Mouse (Mus musculus) monocyte, adult 2 months (primary cell): ENCODE results near the gene Vcl.

ENCODE experiments used
- DNase-seq, 2 experiments: peaks; one replicate each; pipeline ENCODE4 v3.0.0; 2022; ENCODE audit warnings: low spot score in 2 of 2, low read depth in 1 of 2

The Vcl gene

DNA sequence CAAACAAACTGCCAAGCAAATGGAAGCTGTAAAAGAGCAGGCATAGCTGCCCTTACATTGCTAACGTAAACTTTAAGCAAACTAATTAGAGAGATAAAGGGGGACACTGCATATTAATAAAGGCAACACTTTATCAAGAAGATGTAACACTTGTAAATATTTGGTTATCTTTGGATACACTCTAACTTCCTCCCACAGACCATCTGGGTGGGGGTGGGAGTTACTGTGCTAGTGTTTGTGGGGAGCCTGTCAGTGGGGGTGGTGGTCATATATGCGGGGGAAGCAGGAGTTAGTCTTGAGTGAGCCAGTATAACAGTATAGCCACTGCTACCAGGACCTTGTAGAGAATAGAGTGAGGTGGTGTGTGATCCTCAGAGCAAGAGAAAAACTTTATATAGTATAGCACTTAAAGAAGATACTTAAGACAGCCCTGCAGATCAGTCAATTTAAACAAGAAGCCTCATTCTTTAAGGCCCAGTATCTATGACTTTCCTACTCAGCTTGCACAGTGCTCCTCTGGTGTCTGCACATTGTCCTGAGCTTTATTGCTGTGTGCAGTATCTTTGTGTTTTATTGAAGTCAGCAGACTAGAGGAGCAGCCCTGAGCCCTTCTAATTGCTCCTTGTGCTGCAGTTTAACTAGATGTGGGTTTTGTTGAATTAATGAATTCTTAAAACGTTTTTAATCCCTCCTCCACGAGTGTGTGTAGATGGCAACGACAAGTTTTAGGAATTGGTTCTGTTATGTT, 133.7 kb downstream of the Vcl start:
- DNase-seq = no peak

DNA sequence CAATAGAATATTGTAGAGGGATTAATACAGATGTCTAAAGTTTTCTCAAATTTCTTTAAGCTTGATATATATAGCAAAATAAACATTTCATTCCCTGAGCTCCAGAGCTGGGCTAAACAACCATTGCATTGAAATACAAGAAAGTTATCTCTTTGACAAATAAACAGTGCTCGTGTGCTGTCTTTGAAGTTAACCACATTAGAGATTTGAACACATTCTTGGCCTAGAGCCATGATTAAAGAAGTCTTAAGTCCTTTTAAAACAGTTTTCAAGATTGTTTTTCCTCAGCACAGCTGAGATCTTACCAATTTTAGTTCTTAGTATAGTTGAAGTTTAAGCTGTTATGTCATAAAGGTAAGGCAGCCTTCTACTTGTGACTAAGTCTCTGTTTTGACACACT, 135.1 kb downstream of the Vcl start:
- DNase-seq = no peak

DNA sequence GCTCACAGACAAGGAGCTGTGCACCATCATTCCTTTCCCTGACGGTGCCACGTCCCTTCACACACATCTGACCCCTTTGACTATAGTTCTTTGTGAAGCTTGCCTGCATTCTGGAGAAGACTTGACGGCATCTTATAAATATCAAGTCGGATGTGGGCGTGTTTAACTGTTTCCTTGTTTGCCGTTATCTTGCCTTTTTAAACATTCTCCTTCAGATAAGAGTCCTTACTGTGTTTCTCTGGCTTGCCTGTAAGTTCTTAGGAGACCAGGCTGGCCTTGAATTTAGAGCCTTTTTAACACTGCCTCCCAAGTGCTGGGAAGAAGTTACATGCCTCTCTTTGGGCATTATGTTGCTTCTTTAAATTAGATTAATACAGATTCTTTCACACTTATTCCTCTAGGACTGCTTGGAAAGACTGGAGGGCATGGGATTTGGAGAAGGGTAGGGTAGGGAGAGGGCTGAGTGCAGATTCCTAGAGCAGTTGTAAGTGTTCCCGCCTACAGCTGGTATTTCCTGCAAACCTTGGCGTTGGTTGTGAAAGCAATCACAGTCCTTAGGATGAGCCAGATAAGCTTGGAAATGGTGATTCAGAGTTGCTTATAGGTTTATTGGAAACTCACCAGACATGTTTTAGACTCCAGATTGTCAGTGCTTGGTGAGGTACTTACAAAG, 136.4 kb downstream of the Vcl start:
- DNase-seq = no peak

DNA sequence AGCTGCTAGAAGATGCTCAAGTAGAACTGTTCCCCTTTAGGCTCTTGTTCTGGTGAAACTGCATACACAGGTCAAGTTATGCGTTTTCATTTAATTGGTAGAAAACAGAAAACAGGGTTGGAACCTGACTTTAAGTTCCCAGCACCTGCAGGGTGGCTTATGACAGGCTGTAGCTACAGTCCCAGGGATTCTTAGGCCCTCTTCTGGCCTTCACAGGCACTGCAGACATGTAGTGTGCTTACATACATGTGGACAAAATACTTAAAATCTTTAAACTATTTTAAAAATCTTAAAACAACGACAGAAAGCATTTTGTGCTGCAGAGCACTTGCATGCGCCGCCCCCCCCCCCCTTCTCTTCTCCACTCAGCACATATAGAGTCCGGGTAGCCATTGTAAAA, 140.4 kb downstream of the Vcl start:
- no peak for DNase-seq

DNA sequence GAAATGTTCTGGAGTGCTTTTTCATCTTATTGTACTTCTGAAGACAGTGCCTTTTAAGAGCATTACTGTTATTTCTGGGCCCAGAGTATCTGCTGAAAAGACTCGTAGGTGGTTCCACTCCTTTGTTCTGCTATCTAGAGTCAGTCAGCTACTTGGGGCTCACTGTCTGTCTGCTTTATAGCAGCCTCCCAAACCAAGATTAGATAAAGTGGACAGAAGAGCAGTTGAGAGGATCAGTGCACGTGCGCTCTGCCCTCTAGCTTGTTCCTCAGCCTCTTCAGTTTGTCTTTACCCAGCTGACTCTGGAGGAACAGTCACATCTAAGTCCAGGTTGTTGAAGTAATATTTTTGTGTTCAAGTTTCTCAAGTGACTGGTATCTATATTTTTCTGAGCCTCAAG, 144.8 kb downstream of the Vcl start:
- no peak for DNase-seq

DNA sequence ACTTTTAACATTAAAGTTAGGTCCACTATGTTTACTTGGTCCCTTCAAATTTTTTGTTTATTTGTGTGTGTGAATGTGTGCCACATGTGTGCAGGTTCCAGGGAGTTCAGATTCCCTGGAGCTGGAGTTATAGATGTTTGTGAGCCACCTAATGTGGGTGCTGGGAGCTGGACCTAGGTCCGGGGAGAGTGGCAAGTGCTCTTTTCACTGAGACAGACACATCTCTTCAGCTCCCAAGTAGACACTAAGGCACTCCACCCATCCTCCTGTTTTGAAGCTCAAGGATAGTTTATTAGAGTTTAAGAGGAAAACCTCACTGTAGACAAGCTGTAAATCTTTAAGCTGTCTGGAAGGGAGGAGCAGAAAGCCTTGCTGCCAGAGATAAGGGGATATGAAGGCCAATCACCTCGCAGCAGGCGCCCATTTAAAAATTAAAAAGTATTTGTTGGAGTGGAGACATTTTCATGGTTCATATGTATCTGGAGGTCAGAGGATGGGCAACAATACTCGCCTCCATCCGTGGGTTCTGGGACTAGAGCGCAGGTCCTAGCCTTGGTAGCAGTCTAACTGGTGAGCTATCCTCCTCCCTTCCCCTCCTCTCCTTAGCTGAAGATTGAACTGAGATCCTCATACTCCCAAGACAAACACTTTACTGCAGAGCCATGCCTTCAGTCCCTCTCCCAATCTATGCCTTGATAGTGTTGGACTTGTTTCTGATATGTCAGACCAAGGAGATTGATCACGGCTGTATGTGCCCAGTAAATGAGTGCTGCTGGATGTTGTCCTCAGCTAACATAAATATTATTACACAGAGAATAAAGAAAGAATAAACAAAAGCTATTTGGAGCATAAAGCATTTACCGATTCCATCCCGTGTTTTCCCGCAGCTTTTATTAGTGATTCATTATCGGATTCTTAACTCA, 145.5 kb downstream of the Vcl start:
- no peak for DNase-seq

DNA sequence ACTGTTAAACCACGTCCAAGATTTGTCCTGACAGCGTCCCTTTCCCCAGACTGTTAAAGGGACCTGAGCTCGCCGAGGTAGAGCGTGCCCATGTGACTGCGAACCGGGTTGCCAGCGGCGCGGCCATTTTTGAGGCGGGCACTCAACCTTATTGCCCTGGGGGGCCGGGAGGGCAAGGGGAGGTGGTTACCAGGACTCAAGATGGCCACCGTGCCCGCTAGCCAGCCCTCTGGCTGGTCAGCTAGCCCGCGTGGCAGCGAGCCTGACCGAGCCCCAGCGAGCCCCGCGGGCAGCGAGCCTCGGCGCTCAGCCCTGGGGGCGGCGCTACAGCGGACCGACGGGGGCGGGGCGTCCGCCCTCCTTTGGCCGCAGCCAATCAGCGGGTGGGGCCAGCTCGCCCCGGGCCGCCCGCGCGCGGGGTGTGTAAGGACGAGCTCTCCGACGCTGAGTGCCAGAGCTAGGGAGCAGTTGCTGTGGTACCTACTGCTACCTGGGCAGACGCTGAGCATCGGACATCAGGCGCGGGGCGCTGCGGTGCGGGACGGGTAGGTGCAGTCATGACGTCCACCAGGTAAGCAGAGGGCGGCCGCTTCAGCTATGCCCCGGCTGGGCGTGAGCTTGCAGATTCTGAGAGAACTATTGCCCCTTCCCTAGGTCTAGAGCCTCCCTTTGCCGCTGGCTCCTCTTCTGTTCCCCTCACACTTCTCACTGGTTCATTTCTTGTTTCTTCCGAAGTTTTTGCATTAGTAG, 146.7 kb downstream of the Vcl start:
- DNase-seq = peak; percentile 90 to 91

DNA sequence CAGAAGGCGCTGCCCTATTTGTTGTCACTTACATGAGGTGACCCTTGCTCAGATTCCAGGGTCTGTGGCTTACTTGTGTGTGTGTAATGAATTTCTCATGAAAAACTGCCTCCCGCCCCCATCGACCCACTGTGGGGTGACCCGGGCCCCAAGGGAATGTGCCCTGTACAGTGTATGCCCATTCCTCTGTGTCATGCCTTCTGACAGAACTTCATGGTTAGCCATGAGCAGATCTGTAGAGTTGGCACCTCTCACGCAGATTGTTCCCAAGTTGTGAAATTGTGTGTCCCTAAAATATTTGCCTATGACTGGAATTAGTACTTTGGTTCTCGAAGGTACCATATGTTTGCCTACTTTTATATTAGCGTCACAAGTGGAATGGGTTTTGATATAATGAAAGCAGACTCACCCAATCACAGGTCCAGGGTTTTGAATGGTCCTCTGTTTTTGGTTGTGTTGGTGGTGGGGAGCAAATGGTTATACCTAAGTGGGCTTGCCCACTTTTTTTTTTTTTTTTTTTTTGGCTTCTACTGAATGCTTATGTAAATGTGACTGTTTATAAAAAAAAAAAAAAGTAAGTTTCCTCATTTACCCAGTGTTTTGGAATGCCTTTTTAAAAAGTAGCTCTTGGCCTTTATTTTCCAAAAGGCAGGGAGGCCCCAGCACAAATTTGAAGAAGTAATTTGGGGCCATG, 147.4 kb downstream of the Vcl start:
- no peak for DNase-seq

DNA sequence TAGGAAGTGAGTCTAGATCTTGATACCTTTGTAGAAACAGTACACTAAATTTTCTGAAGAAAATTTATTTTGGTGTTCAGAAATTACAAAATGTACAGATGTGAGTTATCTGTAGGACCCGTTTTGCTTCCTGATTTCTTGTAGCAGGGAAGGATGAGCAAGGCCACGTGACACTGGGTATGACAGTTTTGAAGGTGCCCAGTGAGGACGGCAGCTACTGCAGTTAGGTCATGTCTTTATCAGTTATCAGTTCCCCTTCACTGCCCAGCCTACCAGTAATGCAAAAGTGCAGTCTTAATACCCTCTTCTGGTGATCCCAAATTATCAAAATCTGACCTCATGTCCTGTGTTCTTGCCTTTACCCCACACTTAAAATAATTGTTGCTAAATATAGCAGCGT, 148.7 kb downstream of the Vcl start:
- no peak for DNase-seq

DNA sequence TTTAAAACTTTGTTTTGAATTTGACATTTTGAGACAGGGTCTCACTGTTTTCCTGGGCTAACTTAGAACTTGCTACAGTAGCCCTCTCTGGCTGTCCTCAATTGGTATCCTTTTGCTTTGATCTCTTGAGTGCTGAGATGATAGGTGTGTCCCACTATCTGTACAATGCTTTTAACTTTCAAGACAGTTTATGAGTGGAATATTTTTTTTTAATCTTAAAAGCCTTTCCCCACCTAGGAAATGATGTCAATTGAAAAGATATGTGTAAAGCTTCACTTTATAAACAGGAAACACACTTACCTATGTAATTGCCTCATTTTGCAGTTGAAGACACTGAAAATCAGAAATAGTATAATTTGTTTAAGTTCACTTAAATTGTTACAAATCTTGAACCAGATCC, 149.3 kb downstream of the Vcl start:
- no peak for DNase-seq

DNA sequence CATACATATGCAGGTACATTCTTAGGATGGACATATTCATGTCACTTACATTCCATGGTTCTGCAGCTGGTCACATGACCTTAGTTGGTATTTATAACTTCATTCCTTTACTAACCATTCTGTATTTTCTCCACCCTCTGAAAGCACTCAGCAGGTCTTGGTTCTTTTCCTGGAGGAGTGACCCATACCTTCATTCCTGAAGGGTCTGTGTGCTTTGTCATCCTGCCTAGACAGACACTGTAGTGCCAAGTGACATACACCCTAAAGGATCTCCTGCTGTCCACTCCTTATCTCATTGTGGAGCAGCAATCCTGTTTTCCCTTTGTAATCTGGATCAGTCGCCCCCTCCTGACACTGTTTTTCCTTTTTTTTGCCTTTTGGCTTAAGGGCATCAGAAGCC, 153.6 kb downstream of the Vcl start:
- no peak for DNase-seq
